In the genomic region with DNA sequence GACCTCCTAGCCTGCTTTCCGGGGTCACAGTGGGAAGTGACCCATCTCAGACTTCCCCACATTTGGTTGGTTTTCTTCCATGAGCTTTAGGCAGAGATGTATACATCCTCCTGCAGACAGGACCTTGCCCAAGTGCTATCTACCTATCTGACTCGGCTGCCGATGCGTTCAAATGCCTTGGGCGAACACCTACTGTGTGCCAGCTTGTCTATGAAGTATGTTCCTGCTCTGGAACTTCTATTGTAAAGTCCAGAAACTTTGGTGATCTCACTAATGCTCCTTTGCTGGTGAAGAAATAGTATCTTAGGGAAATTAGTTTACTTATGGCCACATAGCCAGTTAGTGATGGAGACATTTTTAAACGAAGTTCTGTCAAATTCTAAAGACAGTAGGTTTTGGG, we compare ENCODE assay signal across 22 mouse cellular contexts.
A peak's percentile ranks its signal among the peaks of the same experiment; 100 is the strongest.
DNase-seq lines count a peak whose midpoint lies in the region; ATAC-seq and TF ChIP-seq lines count a peak whose summit lies in the region.
"Had no signal": no experiment of that assay in that cellular context is flagged by ENCODE, and none has a peak within 500 bp of the region (broad histone marks: within the 10 kb centered on the region; RNA-seq: fewer than 3 reads in every experiment).

No protein-coding gene starts in this region.

- no peak for ATAC-seq in intestine, embryonic 14.5 days (replicated peaks; ENCODE audit: low FRiP score, low TSS enrichment, low read depth)
- no peak for ATAC-seq in intestine, postnatal 0 days
- no peak for ATAC-seq in midbrain, embryonic 11.5 days (ENCODE audit: low FRiP score)
- ATAC-seq: forebrain, embryonic 13.5 days; forebrain, embryonic 15.5 days; forebrain, postnatal 0 days had no signal

- H3K27ac ChIP-seq in intestine, embryonic 14.5 days (ENCODE audit: low read depth): no peak overlapping the region
- H3K27ac ChIP-seq in intestine, postnatal 0 days (ENCODE audit: low read depth, low read length): no peak overlapping the region
- no peak overlapping the region for H3K27ac ChIP-seq in MEL (ENCODE audit: control insufficient read depth, low read depth, low read length)
- no peak overlapping the region for H3K27ac ChIP-seq in midbrain, embryonic 11.5 days (ENCODE audit: low read depth, low read length)
- H3K27ac ChIP-seq: embryonic facial prominence, embryonic 10.5 days; embryonic facial prominence, embryonic 12.5 days; forebrain, embryonic 13.5 days; forebrain, embryonic 15.5 days had no signal

- no peak overlapping the region for H3K4me2 ChIP-seq in intestine, embryonic 14.5 days (ENCODE audit: low read length)
- no peak overlapping the region for H3K4me2 ChIP-seq in intestine, postnatal 0 days (replicated peaks; ENCODE audit: low read depth)
- no peak overlapping the region for H3K4me2 ChIP-seq in midbrain, embryonic 11.5 days
- H3K4me2 ChIP-seq: embryonic facial prominence, embryonic 12.5 days; forebrain, embryonic 13.5 days; forebrain, embryonic 15.5 days had no signal

- no peaks in the 10 kb centered on the region for H3K4me1 ChIP-seq in intestine, embryonic 14.5 days (replicated peaks; ENCODE audit: control insufficient read depth, insufficient read depth, low read length)
- no peaks in the 10 kb centered on the region for H3K4me1 ChIP-seq in intestine, postnatal 0 days (replicated peaks; ENCODE audit: control insufficient read depth, insufficient read depth, low read length)
- H3K4me1 ChIP-seq in MEL (ENCODE audit: control insufficient read depth in 1 of 2, insufficient read depth in 2 of 2, low read length in 2 of 2): peaks cover 2 to 8% of the 10 kb centered on the region in 2 experiments; a peak in 3 of 4 replicates
- no peaks in the 10 kb centered on the region for H3K4me1 ChIP-seq in midbrain, embryonic 11.5 days (ENCODE audit: control insufficient read depth, insufficient read depth, low read length)
- H3K4me1 ChIP-seq: embryonic facial prominence, embryonic 10.5 days; embryonic facial prominence, embryonic 12.5 days; forebrain, embryonic 13.5 days; forebrain, embryonic 15.5 days had no signal

- no peak overlapping the region for H3K9ac ChIP-seq in intestine, embryonic 14.5 days (ENCODE audit: low read length)
- H3K9ac ChIP-seq in intestine, postnatal 0 days (ENCODE audit: low read depth, low read length): no peak overlapping the region
- no peak overlapping the region for H3K9ac ChIP-seq in MEL (ENCODE audit: control insufficient read depth, low read depth, low read length, poor library complexity, severe bottlenecking)
- no peak overlapping the region for H3K9ac ChIP-seq in midbrain, embryonic 11.5 days (ENCODE audit: low read length)
- H3K9ac ChIP-seq: embryonic facial prominence, embryonic 12.5 days; forebrain, embryonic 13.5 days; forebrain, embryonic 15.5 days; forebrain, postnatal 0 days had no signal

- TF ChIP-seq CTCF in intestine, postnatal 0 days (IDR thresholded peaks at IDR 0.05; ENCODE audit: low read depth): no peak
- no peak for TF ChIP-seq CTCF in MEL (IDR thresholded peaks at IDR 0.05 in 2 of 3, conservative IDR thresholded peaks at IDR 0.05 in 1 of 3; ENCODE audit: control insufficient read depth in 1 of 3, insufficient read depth in 1 of 3, low read depth in 2 of 3, low read length in 3 of 3, poor library complexity in 1 of 3, severe bottlenecking in 1 of 3)

- TF ChIP-seq POLR2A in MEL (IDR thresholded peaks at IDR 0.05; ENCODE audit: control insufficient read depth in 1 of 2, insufficient read depth in 1 of 2, low read depth in 1 of 2, low read length in 2 of 2, poor library complexity in 1 of 2): no peak

- no peak for TF ChIP-seq EP300 in MEL (IDR thresholded peaks at IDR 0.05; ENCODE audit: low read depth in 1 of 2, low read length in 2 of 2)

- peak; percentile 21 for DNase-seq in intestine, embryonic 14.5 days (ENCODE audit: low spot score)
- DNase-seq in MEL (ENCODE audit: low read depth, low spot score): no peak
- DNase-seq in induced T-regulatory cell, adult 2 months (ENCODE audit: low read depth): peak; percentile 40
- peak; percentile 22 for DNase-seq in splenic B cell, adult 2 months (ENCODE audit: low read depth, low spot score)
- no peak for DNase-seq in urinary bladder, adult 2 months (ENCODE audit: low spot score)
- no peak for DNase-seq in lung, postnatal 4 days
- DNase-seq in midbrain, embryonic 11.5 days (ENCODE audit: low spot score, missing footprints): no peak
- DNase-seq: adrenal gland, adult 2 months; adrenal gland, postnatal 10 days; adrenal gland, postnatal 25 days; cerebellum, adult 11-12 months; cerebellum, adult 2 months; cerebellum, adult 9-10 months; cerebellum, postnatal 10 days; cerebellum, postnatal 25 days; forebrain, postnatal 0 days had no signal

- 93% methylated on average over 6 of the region's 6 CpGs for WGBS in intestine, embryonic 14.5 days
- 88% methylated on average over 6 of the region's 6 CpGs for WGBS in intestine, postnatal 0 days
- 86% methylated on average over 6 of the region's 6 CpGs for WGBS in midbrain, embryonic 11.5 days

- H3K79me2 ChIP-seq in MEL (ENCODE audit: control insufficient read depth, insufficient read depth, low read length, poor library complexity): no peaks in the 10 kb centered on the region

- no peak for TF ChIP-seq RAD21 in MEL (IDR thresholded peaks at IDR 0.05; ENCODE audit: low read depth, low read length)

- H3K36me3 ChIP-seq in intestine, embryonic 14.5 days (ENCODE audit: control insufficient read depth, insufficient read depth, low read length): no peaks in the 10 kb centered on the region
- no peaks in the 10 kb centered on the region for H3K36me3 ChIP-seq in intestine, postnatal 0 days (ENCODE audit: control insufficient read depth, insufficient read depth)
- H3K36me3 ChIP-seq in MEL (ENCODE audit: control insufficient read depth in 1 of 2, insufficient read depth in 2 of 2, low read length in 2 of 2): peaks cover 0 to 14% of the 10 kb centered on the region in 2 experiments; a peak in 2 of 4 replicates
- H3K36me3 ChIP-seq in splenic B cell, adult 2 months (ENCODE audit: control insufficient read depth, insufficient read depth, low read length, poor library complexity, severe bottlenecking): no peaks in the 10 kb centered on the region
- no peaks in the 10 kb centered on the region for H3K36me3 ChIP-seq in midbrain, embryonic 11.5 days (ENCODE audit: control insufficient read depth, insufficient read depth, low read length)
- H3K36me3 ChIP-seq: embryonic facial prominence, embryonic 10.5 days; embryonic facial prominence, embryonic 12.5 days; forebrain, embryonic 15.5 days; G1E had no signal

- no peaks in the 10 kb centered on the region for H3K27me3 ChIP-seq in intestine, embryonic 14.5 days (replicated peaks; ENCODE audit: control insufficient read depth, insufficient read depth, low read length)
- H3K27me3 ChIP-seq in intestine, postnatal 0 days (replicated peaks; ENCODE audit: control insufficient read depth, insufficient read depth, low read length): no peaks in the 10 kb centered on the region
- no peaks in the 10 kb centered on the region for H3K27me3 ChIP-seq in MEL (ENCODE audit: control insufficient read depth in 1 of 2, insufficient read depth in 2 of 2, low read length in 2 of 2)
- no peaks in the 10 kb centered on the region for H3K27me3 ChIP-seq in splenic B cell, adult 2 months (ENCODE audit: control insufficient read depth, insufficient read depth, low read length, poor library complexity, severe bottlenecking)
- H3K27me3 ChIP-seq in midbrain, embryonic 11.5 days (ENCODE audit: control insufficient read depth, insufficient read depth, low read length): no peaks in the 10 kb centered on the region
- H3K27me3 ChIP-seq: embryonic facial prominence, embryonic 12.5 days; forebrain, embryonic 13.5 days; forebrain, embryonic 15.5 days had no signal

- H3K4me3 ChIP-seq in intestine, embryonic 14.5 days (ENCODE audit: low read depth, low read length): no peak overlapping the region
- no peak overlapping the region for H3K4me3 ChIP-seq in intestine, postnatal 0 days (ENCODE audit: low read depth, low read length)
- H3K4me3 ChIP-seq in MEL (ENCODE audit: control insufficient read depth in 1 of 2, insufficient read depth in 1 of 2, low read depth in 2 of 2, low read length in 2 of 2): no peak overlapping the region
- no peak overlapping the region for H3K4me3 ChIP-seq in midbrain, embryonic 11.5 days (ENCODE audit: low read depth, low read length)
- H3K4me3 ChIP-seq: embryonic facial prominence, embryonic 10.5 days; embryonic facial prominence, embryonic 12.5 days; forebrain, embryonic 13.5 days; forebrain, embryonic 15.5 days had no signal

- no peaks in the 10 kb centered on the region for H3K9me3 ChIP-seq in intestine, embryonic 14.5 days (ENCODE audit: control insufficient read depth, low read length)
- H3K9me3 ChIP-seq in intestine, postnatal 0 days (ENCODE audit: control insufficient read depth): no peaks in the 10 kb centered on the region
- no peaks in the 10 kb centered on the region for H3K9me3 ChIP-seq in MEL (replicated peaks; ENCODE audit: insufficient read depth, low read length)
- no peaks in the 10 kb centered on the region for H3K9me3 ChIP-seq in midbrain, embryonic 11.5 days (ENCODE audit: control insufficient read depth, low read length)
- H3K9me3 ChIP-seq: embryonic facial prominence, embryonic 10.5 days; embryonic facial prominence, embryonic 12.5 days; forebrain, embryonic 13.5 days; forebrain, embryonic 15.5 days; G1E had no signal

TF ChIP-seq in MEL, 35 proteins besides CTCF, POLR2A, EP300 and RAD21:
- TF ChIP-seq ELF1 (IDR thresholded peaks at IDR 0.05; ENCODE audit: low read depth, low read length) (no peak), POLR2AphosphoS2 (IDR thresholded peaks at IDR 0.05; ENCODE audit: low read length) (no peak), ZKSCAN1 (IDR thresholded peaks at IDR 0.05; ENCODE audit: low read depth, low read length) (0 out of 2 replicates have a peak, but pooled peaks have one; percentile 32)
TF ChIP-seq in MEL: peak in this region for 1.

Comparison
In these comparisons a context has a peak if more than half of its experiments do, and no peak if none do; other contexts are left out.
1. DNase-seq: peak in intestine, embryonic 14.5 days (single experiment), induced T-regulatory cell, adult 2 months (single experiment) and splenic B cell, adult 2 months (single experiment); none in MEL (single experiment), urinary bladder, adult 2 months (single experiment), lung, postnatal 4 days (0 of 2) and midbrain, embryonic 11.5 days (single experiment).